Mouse (Mus musculus) kidney, postnatal 0 days (tissue): ENCODE results near the gene Siglece. TPM values are rescaled to one million over a fixed set of nuclear protein-coding genes. Genes with fewer than 3 reads are reported as not detected.
"Not testable (repeated sequence)": the region's sequence is repeated elsewhere in the genome, so short reads cannot be mapped to it uniquely, and the experiment has no call there.

Source experiments
- ATAC-seq: fragments of 200-750 bp; cut with Nextera tagmentation; replicated peaks from 2 replicates; pipeline ENCODE4 v1.8.0; 2017; ENCODE audit warnings: low read depth, moderate number of reproducible peaks, moderate TSS enrichment, moderate library complexity; ENCODE audit not compliant: low FRiP score
- DNase-seq: peaks from one replicate; pipeline ENCODE4 v3.0.0-alpha.2; 2016; ENCODE audit warnings: low spot score
- H3K27ac ChIP-seq: fragments of 300-500 bp; sonication (generic); 2 replicates; pipeline ENCODE4 v1.5.1; 2014; ENCODE audit warnings: mild to moderate bottlenecking
- H3K27me3 ChIP-seq: fragments of 300-500 bp; sonication (generic); 2 replicates; pipeline ENCODE4 v1.6.1; 2014; ENCODE audit warnings: low read length, mixed read lengths; ENCODE audit not compliant: insufficient read depth
- H3K36me3 ChIP-seq: fragments of 300-500 bp; sonication (generic); 2 replicates; pipeline ENCODE4 v1.6.1; 2014; ENCODE audit warnings: low read length, mixed read lengths; ENCODE audit not compliant: insufficient read depth
- H3K4me1 ChIP-seq: fragments of 300-500 bp; sonication (generic); replicated peaks from 2 replicates; pipeline ENCODE4 v1.6.1; 2014; ENCODE audit warnings: antibody characterized with exemption, low read length, mixed read lengths; ENCODE audit not compliant: insufficient read depth
- H3K4me2 ChIP-seq: fragments of 300-500 bp; sonication (generic); 2 replicates; pipeline ENCODE4 v1.6.1; 2014; ENCODE audit warnings: mild to moderate bottlenecking, low read length, moderate library complexity, mixed read lengths
- H3K4me3 ChIP-seq: fragments of 300-500 bp; sonication (generic); replicated peaks from 2 replicates; pipeline ENCODE4 v1.5.1; 2014; ENCODE audit warnings: low read depth, low read length
- H3K9ac ChIP-seq: fragments of 300-500 bp; sonication (generic); 2 replicates; pipeline ENCODE4 v1.6.1; 2014; ENCODE audit warnings: low read depth, low read length
- H3K9me3 ChIP-seq: fragments of 300-500 bp; sonication (generic); replicated peaks from 2 replicates; pipeline ENCODE4 v1.6.1; 2016; ENCODE audit warnings: low read length, inconsistent platforms, mixed read lengths
- CTCF ChIP-seq: IDR thresholded peaks from 2 replicates; pipeline ENCODE4 v1.5.1; 2016; ENCODE audit warnings: antibody characterized with exemption, low read depth, mild to moderate bottlenecking, moderate library complexity
- WGBS: fragments of 180-500 bp; shearing (Covaris S2); extraction: QIAGEN DNeasy Blood & Tissue Kit; methylation state at CpG from one replicate; pipeline ENCODE4 v1.1.7; 2014; 5-methylcytosine and 5-hydroxymethylcytosine counted together
- polyA plus RNA-seq: library from polyadenylated mRNA; unstranded; fragments of >200 nt; fragmentation: Nextera tagmentation; extraction: Ambion mirVana; gene quantifications from 2 replicates; pipeline ENCODE4 v1.2.1, GENCODE M21; 2015

Gene Siglece
- polyA plus RNA-seq: 0.59 and 0.68 TPM in 2 replicates

- H3K4me1 ChIP-seq: no peaks in the 10 kb centered on the region
- no peaks in the 10 kb centered on the region for H3K27me3 ChIP-seq
- H3K36me3 ChIP-seq: no peaks in the 10 kb centered on the region
- ATAC-seq (no peak), DNase-seq (no peak)
- TF ChIP-seq CTCF: no peak
- H3K4me3 ChIP-seq: no peak within 1 kb of the TSS
- WGBS: 85% methylated on average over 1 of the region's 1 CpGs
- no peak within 1 kb of the TSS for H3K4me2 ChIP-seq
- no peak within 1 kb of the TSS for H3K9ac ChIP-seq
- H3K9me3 ChIP-seq: no peaks in the 10 kb centered on the region
- H3K27ac ChIP-seq: no peak within 1 kb of the TSS
Measured at GRCm38 (mm10) chr7:43660002-43660401, at the start of gene Siglece. TSS of gene Siglece (minus strand) at chr7:43660161.

- no peak within 1 kb of the TSS for H3K4me2 ChIP-seq
- DNase-seq (no peak), ATAC-seq (no peak)
- no peaks in the 10 kb centered on the region for H3K9me3 ChIP-seq
- no peaks in the 10 kb centered on the region for H3K4me1 ChIP-seq
- no peak for TF ChIP-seq CTCF
- no peak within 1 kb of the TSS for H3K9ac ChIP-seq
- H3K36me3 ChIP-seq: no peaks in the 10 kb centered on the region
- no peaks in the 10 kb centered on the region for H3K27me3 ChIP-seq
- H3K4me3 ChIP-seq: no peak within 1 kb of the TSS
- H3K27ac ChIP-seq: no peak within 1 kb of the TSS
Measured at GRCm38 (mm10) chr7:43690118-43690517, 30.2 kb upstream of the Siglece start, which contains the start of gene Klk14. TSS of gene Klk14 (plus strand) at chr7:43690418.

DNA sequence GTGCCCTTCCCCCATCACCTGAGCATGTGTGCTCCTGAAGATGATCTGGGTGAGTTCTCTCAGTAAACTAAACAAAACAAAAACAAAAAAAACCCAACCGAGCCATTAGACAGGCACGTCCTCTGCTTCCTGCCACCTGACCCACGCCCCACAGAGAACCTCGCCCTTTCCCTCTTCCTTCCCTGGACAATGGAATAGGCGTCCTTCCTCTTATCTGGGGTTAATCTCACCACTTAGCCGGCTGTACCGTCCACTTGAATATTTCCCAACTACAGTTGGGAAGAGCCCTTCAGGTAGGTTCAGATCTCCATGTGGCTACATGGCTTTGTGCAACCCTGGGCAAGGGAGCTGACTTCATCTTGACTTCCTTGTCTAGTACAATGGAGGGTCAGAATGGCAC lies 25.1 kb upstream of the Siglece start:
- no peak overlapping the region for H3K4me2 ChIP-seq
- no peak for TF ChIP-seq CTCF
- no peaks in the 10 kb centered on the region for H3K36me3 ChIP-seq
- no peaks in the 10 kb centered on the region for H3K9me3 ChIP-seq
- H3K4me1 ChIP-seq: no peaks in the 10 kb centered on the region
- no peak overlapping the region for H3K27ac ChIP-seq
- WGBS: 59% methylated on average over 7 of the region's 7 CpGs
- H3K4me3 ChIP-seq: no peak overlapping the region
- ATAC-seq (no peak), DNase-seq (no peak)
- H3K9ac ChIP-seq: no peak overlapping the region
- no peaks in the 10 kb centered on the region for H3K27me3 ChIP-seq

- not testable (repeated sequence) for H3K4me3 ChIP-seq, H3K36me3 ChIP-seq, H3K4me1 ChIP-seq, H3K9ac ChIP-seq, H3K27ac ChIP-seq, ATAC-seq, H3K9me3 ChIP-seq, H3K27me3 ChIP-seq, H3K4me2 ChIP-seq
- peak; percentile 50 for TF ChIP-seq CTCF
- DNase-seq: peak; percentile 28
- 18% methylated on average over 1 of the region's 1 CpGs for WGBS
Measured at GRCm38 (mm10) chr7:43682511-43682910, 22.6 kb upstream of the Siglece start.

DNA sequence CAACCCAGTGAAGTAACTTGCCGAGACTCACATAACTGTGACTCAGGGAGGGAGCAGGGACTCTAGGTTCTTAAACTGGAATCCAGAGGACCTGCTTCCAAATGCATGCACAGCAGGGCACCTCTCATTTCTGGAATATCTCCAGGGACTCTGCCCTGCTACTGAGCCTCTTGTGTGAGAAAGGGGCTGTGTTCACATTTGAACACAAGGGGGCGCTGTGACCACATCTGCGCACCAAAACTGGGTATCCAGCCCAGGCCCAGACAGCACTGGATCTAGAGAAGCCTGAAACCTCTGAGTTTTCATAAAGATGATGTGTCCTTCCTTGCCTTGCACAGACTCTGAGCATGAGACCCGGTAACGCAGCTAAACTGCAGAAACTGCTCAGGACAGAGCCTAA lies 21.0 kb upstream of the Siglece start:
- no peak for ATAC-seq

GRCm38 (mm10) chr7:43678517-43678916 lies 18.6 kb upstream of the Siglece start:
- H3K4me3 ChIP-seq: no peak overlapping the region
- H3K9ac ChIP-seq: no peak overlapping the region
- H3K4me2 ChIP-seq: no peak overlapping the region
- no peaks in the 10 kb centered on the region for H3K27me3 ChIP-seq
- H3K36me3 ChIP-seq: peaks cover 25% of the 10 kb centered on the region
- peak; percentile 51 for DNase-seq
- H3K9me3 ChIP-seq: no peaks in the 10 kb centered on the region
- H3K27ac ChIP-seq: no peak overlapping the region
- no peaks in the 10 kb centered on the region for H3K4me1 ChIP-seq
- peak; percentile 67 for TF ChIP-seq CTCF
- no peak for ATAC-seq

More for the DNA sequence above, 21.0 kb upstream of the Siglece start:
- Histone ChIP-seq H3K9ac (no peak overlapping the region), H3K36me3 (peaks cover 17% of the 10 kb centered on the region), H3K9me3 (no peaks in the 10 kb centered on the region), H3K4me2 (no peak overlapping the region), H3K27me3 (no peaks in the 10 kb centered on the region), H3K4me1 (no peaks in the 10 kb centered on the region), H3K4me3 (no peak overlapping the region), H3K27ac (no peak overlapping the region)
- DNase-seq: peak; percentile 73
- 16% methylated on average over 5 of the region's 5 CpGs for WGBS
- peak; percentile 86 for TF ChIP-seq CTCF

DNA sequence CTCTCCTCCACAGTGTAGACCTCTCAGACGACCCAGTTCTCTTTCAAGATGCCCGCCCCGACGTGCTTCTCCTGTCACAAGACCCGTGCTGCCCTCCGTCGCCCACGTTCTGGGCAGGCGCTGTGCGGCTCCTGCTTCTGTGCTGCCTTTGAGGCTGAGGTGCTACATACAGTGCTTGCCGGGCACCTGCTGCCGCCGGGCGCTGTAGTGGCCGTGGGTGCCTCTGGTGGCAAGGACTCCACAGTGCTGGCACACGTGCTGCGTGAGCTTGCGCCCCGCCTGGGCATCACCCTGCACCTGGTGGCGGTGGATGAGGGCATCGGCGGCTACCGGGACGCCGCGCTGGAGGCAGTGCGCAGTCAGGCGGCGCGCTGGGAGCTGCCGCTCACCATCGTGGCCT lies 15.1 kb upstream of the Siglece start:
- no peak overlapping the region for H3K4me2 ChIP-seq
- 0 out of 2 replicates have a peak, but pooled peaks cover 6% of the 10 kb centered on the region for H3K4me1 ChIP-seq
- WGBS: 96% methylated on average over 32 of the region's 32 CpGs
- no peak for ATAC-seq
- no peak overlapping the region for H3K27ac ChIP-seq
- H3K9ac ChIP-seq: no peak overlapping the region
- no peak overlapping the region for H3K4me3 ChIP-seq
- no peak for TF ChIP-seq CTCF
- H3K9me3 ChIP-seq: no peaks in the 10 kb centered on the region
- peaks cover 25% of the 10 kb centered on the region for H3K36me3 ChIP-seq
- no peak for DNase-seq
- H3K27me3 ChIP-seq: no peaks in the 10 kb centered on the region
